19 mouse cellular contexts compared by ENCODE assay signal in the genomic region with DNA sequence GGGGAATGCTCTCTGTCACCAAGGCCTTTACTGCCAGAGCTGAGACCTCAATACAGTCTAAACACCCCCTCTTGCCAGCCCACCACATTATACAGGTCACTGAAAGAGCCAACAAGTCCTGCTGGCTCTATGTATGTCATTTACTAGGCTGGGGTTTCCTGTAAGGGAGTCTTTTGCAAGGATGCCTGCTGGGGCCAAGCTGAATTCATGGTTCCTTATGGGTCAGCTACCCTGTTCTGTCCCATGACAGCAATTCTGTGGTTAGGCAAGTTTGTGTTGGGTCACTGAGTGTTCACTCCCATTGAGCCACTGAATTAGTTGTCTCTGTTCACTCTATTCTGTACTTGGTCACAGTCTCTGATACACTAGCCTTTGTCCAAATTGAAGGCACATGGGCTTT.
A peak's percentile ranks its signal among the peaks of the same experiment; 100 is the strongest.
DNase-seq lines count a peak whose midpoint lies in the region; ATAC-seq and TF ChIP-seq lines count a peak whose summit lies in the region.
"Had no signal": no experiment of that assay in that cellular context is flagged by ENCODE, and none has a peak within 500 bp of the region (broad histone marks: within the 10 kb centered on the region; RNA-seq: fewer than 3 reads in every experiment).

No protein-coding gene starts in this region.

- no peaks in the 10 kb centered on the region; the same call in none of the 2 replicates for H3K36me3 ChIP-seq in embryonic facial prominence, embryonic 11.5 days (replicated peaks; ENCODE audit: control insufficient read depth, insufficient read depth, low read depth, low read length)
- H3K36me3 ChIP-seq in embryonic facial prominence, embryonic 10.5 days (replicated peaks): peaks cover 51% of the 10 kb centered on the region
- H3K36me3 ChIP-seq in hindbrain, embryonic 15.5 days: no peaks in the 10 kb centered on the region
- no peaks in the 10 kb centered on the region for H3K36me3 ChIP-seq in midbrain, postnatal 0 days (ENCODE audit: insufficient read depth, low read length)
- no peaks in the 10 kb centered on the region for H3K36me3 ChIP-seq in liver, embryonic 12.5 days

- no peak overlapping the region for H3K9ac ChIP-seq in embryonic facial prominence, embryonic 11.5 days (replicated peaks; ENCODE audit: low read length)
- no peak overlapping the region for H3K9ac ChIP-seq in hindbrain, embryonic 15.5 days
- H3K9ac ChIP-seq in midbrain, postnatal 0 days (replicated peaks; ENCODE audit: low read length, poor library complexity, severe bottlenecking): no peak overlapping the region
- no peak overlapping the region for H3K9ac ChIP-seq in liver, embryonic 12.5 days
- H3K9ac ChIP-seq: embryonic facial prominence, embryonic 15.5 days; heart, embryonic 13.5 days; liver, embryonic 14.5 days had no signal

- H3K4me1 ChIP-seq in embryonic facial prominence, embryonic 11.5 days (ENCODE audit: control insufficient read depth, insufficient read depth, low read length): no peaks in the 10 kb centered on the region
- peaks cover 5% of the 10 kb centered on the region; the same call in 1 of the 2 replicates for H3K4me1 ChIP-seq in embryonic facial prominence, embryonic 10.5 days
- H3K4me1 ChIP-seq in hindbrain, embryonic 15.5 days (replicated peaks): no peaks in the 10 kb centered on the region
- no peaks in the 10 kb centered on the region for H3K4me1 ChIP-seq in midbrain, postnatal 0 days (ENCODE audit: insufficient read depth, low read length)
- no peaks in the 10 kb centered on the region for H3K4me1 ChIP-seq in liver, embryonic 12.5 days
- H3K4me1 ChIP-seq: embryonic facial prominence, embryonic 15.5 days; heart, embryonic 13.5 days had no signal

- no peak overlapping the region for H3K4me3 ChIP-seq in embryonic facial prominence, embryonic 11.5 days (ENCODE audit: low read depth, low read length)
- H3K4me3 ChIP-seq in embryonic facial prominence, embryonic 10.5 days: no peak overlapping the region
- no peak overlapping the region for H3K4me3 ChIP-seq in hindbrain, embryonic 15.5 days
- no peak overlapping the region for H3K4me3 ChIP-seq in midbrain, postnatal 0 days (ENCODE audit: low read depth, low read length)
- H3K4me3 ChIP-seq in liver, embryonic 12.5 days: no peak overlapping the region
- H3K4me3 ChIP-seq: embryonic facial prominence, embryonic 15.5 days; heart, embryonic 13.5 days; limb, embryonic 10.5 days had no signal

- no peak for DNase-seq in embryonic facial prominence, embryonic 11.5 days (ENCODE audit: low spot score)
- DNase-seq in embryonic facial prominence, embryonic 10.5 days (ENCODE audit: low spot score): no peak
- peak; percentile 24 for DNase-seq in embryo, embryonic 11 days
- DNase-seq in midbrain, postnatal 0 days (ENCODE audit: low spot score): peak; percentile 14
- DNase-seq in layer of hippocampus, adult 18-20 months (ENCODE audit: low spot score in 2 of 2): no peak
- no peak for DNase-seq in liver
- DNase-seq: adrenal gland, postnatal 14 days; cerebellum, postnatal 10 days; gastrocnemius, postnatal 14 days; kidney, adult 8-10 months; kidney, postnatal 4 days; lung, postnatal 14 days; right cerebral cortex, postnatal 25 days had no signal

- no peaks in the 10 kb centered on the region for H3K9me3 ChIP-seq in embryonic facial prominence, embryonic 11.5 days (replicated peaks; ENCODE audit: control insufficient read depth, low read length)
- no peaks in the 10 kb centered on the region for H3K9me3 ChIP-seq in embryonic facial prominence, embryonic 10.5 days
- no peaks in the 10 kb centered on the region for H3K9me3 ChIP-seq in hindbrain, embryonic 15.5 days
- no peaks in the 10 kb centered on the region for H3K9me3 ChIP-seq in midbrain, postnatal 0 days (ENCODE audit: low read length)
- H3K9me3 ChIP-seq in liver, embryonic 12.5 days (replicated peaks): no peaks in the 10 kb centered on the region
- H3K9me3 ChIP-seq: embryonic facial prominence, embryonic 15.5 days; heart, embryonic 13.5 days; limb, embryonic 10.5 days had no signal

- no peaks in the 10 kb centered on the region for H3K27me3 ChIP-seq in embryonic facial prominence, embryonic 11.5 days (ENCODE audit: control insufficient read depth, insufficient read depth, low read length)
- H3K27me3 ChIP-seq in embryonic facial prominence, embryonic 10.5 days (replicated peaks; ENCODE audit: low read depth, poor library complexity, severe bottlenecking): peaks cover 10% of the 10 kb centered on the region; the same call in 1 of the 2 replicates
- peaks cover 6% of the 10 kb centered on the region; the same call in 1 of the 2 replicates for H3K27me3 ChIP-seq in hindbrain, embryonic 15.5 days
- no peaks in the 10 kb centered on the region for H3K27me3 ChIP-seq in midbrain, postnatal 0 days (ENCODE audit: insufficient read depth, low read length)
- H3K27me3 ChIP-seq in liver, embryonic 12.5 days (replicated peaks): no peaks in the 10 kb centered on the region
- H3K27me3 ChIP-seq: embryonic facial prominence, embryonic 15.5 days; heart, embryonic 13.5 days had no signal

- ATAC-seq in embryonic facial prominence, embryonic 11.5 days (replicated peaks; ENCODE audit: insufficient number of reproducible peaks, low FRiP score, low TSS enrichment, low read depth): peak; percentile 76
- ATAC-seq in hindbrain, embryonic 15.5 days (ENCODE audit: low FRiP score, low read depth): peak; percentile 59; the same call in 1 of the 2 replicates
- ATAC-seq in midbrain, postnatal 0 days (ENCODE audit: low FRiP score): no peak
- no peak for ATAC-seq in liver, embryonic 12.5 days

- H3K27ac ChIP-seq in embryonic facial prominence, embryonic 11.5 days (replicated peaks; ENCODE audit: low read depth, low read length): no peak overlapping the region
- H3K27ac ChIP-seq in embryonic facial prominence, embryonic 10.5 days (replicated peaks): no peak overlapping the region
- no peak overlapping the region for H3K27ac ChIP-seq in hindbrain, embryonic 15.5 days (replicated peaks)
- H3K27ac ChIP-seq in midbrain, postnatal 0 days (ENCODE audit: low read depth, low read length): no peak overlapping the region
- H3K27ac ChIP-seq in liver, embryonic 12.5 days: no peak overlapping the region
- H3K27ac ChIP-seq: embryonic facial prominence, embryonic 15.5 days; heart, embryonic 13.5 days; limb, embryonic 10.5 days; liver, embryonic 14.5 days had no signal

- no peak overlapping the region for H3K4me2 ChIP-seq in embryonic facial prominence, embryonic 11.5 days (ENCODE audit: low read depth, low read length)
- H3K4me2 ChIP-seq in hindbrain, embryonic 15.5 days: no peak overlapping the region
- H3K4me2 ChIP-seq in midbrain, postnatal 0 days (ENCODE audit: low read depth, low read length, poor library complexity, severe bottlenecking): no peak overlapping the region
- no peak overlapping the region for H3K4me2 ChIP-seq in liver, embryonic 12.5 days
- H3K4me2 ChIP-seq: embryonic facial prominence, embryonic 15.5 days; heart, embryonic 13.5 days had no signal

- no peak for TF ChIP-seq CTCF in midbrain, postnatal 0 days (IDR thresholded peaks at IDR 0.05)

Comparison
In these comparisons a context has a peak if more than half of its experiments do, and no peak if none do; other contexts are left out.
1. ATAC-seq: peak in embryonic facial prominence, embryonic 11.5 days (single experiment) and hindbrain, embryonic 15.5 days (single experiment); none in midbrain, postnatal 0 days (single experiment) and liver, embryonic 12.5 days (single experiment).
2. DNase-seq: peak in embryo, embryonic 11 days (single experiment) and midbrain, postnatal 0 days (single experiment); none in embryonic facial prominence, embryonic 11.5 days (single experiment), embryonic facial prominence, embryonic 10.5 days (single experiment), layer of hippocampus, adult 18-20 months (0 of 2) and liver (single experiment).